Mouse (Mus musculus): Measurements from ENCODE around the gene Zfp955a. TPM values are rescaled to one million over a fixed set of nuclear protein-coding genes. Genes with fewer than 3 reads are reported as not detected.
A peak's percentile ranks its signal among the peaks of the same experiment; 100 is the strongest.
"Not testable (repeated sequence)": the region's sequence is repeated elsewhere in the genome, so short reads cannot be mapped to it uniquely, and the experiment has no call there.

Zfp955a gene
- 1 to 10 TPM; 7.7 to 9.0 TPM for total RNA-seq (2021)
- polyA plus RNA-seq (2012; rRNA removed): 1.9 and 4.7 TPM in 2 replicates
- long read RNA-seq, transcript Zfp955a-201 (4 exons, 3,544 nt): major isoform, 7 of 9 reads
- long read RNA-seq, partial matches to known transcripts: 1 of 9 reads
- long read RNA-seq, other reads (novel, unspliced or antisense): 1 of 9 reads

DNA sequence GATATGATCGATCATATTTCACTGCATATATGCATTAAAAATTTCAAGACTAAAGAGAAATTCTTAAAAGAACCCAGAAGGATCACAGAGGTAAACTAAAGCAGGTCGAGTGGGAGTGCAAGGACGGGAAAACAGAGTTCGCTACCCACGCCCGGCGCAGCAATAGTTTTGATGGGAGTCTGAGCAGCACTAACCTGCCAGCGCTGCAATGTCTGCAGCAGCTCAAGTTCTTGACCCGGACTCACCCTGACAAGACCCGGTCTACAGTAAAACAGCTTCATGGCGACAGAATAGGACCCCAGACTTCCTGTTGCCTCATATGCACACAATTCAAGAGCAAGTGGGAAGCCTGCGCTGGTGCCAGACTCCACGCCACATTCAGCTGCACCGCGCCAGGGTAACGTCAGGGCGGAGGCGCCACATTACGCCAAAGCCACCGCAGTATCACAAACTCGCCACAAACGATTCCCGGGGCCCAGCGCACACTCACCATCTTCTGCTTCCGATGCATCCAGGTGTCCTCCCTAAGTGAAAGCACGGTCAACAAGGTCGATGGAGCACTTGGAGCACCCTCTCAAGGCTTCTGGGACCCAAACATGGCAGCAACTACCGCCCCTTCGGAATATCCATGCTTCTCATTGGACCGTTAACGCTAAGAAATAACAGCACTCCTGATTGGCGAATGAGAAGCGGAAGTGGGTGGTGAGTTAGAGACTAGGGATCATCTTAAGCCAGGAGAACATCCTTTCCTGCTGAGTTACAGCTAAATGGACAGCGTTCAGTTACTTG is at the start of gene Zfp955a:
TSS of gene Zfp955a (minus strand) at position 616 of the 789 bp plus-strand sequence.
- H3K9ac ChIP-seq (ENCODE audit: low read depth, low read length); H3K27ac ChIP-seq; intact Hi-C loops (cut with DNase I); H3K27me3 ChIP-seq (ENCODE audit: control insufficient read depth, insufficient read depth, low read length); H3K4me1 ChIP-seq (ENCODE audit: control insufficient read depth, insufficient read depth, low read length); DNase-seq; H3K79me2 ChIP-seq (replicated peaks; ENCODE audit: control insufficient read depth, insufficient read depth, low read length); H3K36me3 ChIP-seq (ENCODE audit: control insufficient read depth, insufficient read depth, low read length): not testable (repeated sequence)
- peak within 1 kb of the TSS; percentile 31; the same call in 1 of the 2 replicates for H3K4me3 ChIP-seq
- 25% methylated on average over 1 of the region's 34 CpGs for WGBS

DNA sequence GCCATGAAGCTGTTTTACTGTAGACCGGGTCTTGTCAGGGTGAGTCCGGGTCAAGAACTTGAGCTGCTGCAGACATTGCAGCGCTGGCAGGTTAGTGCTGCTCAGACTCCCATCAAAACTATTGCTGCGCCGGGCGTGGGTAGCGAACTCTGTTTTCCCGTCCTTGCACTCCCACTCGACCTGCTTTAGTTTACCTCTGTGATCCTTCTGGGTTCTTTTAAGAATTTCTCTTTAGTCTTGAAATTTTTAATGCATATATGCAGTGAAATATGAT is 34.9 kb upstream of the Zfp955a start:
- H3K4me3 ChIP-seq; DNase-seq; H3K36me3 ChIP-seq (ENCODE audit: control insufficient read depth, insufficient read depth, low read length); H3K9ac ChIP-seq (ENCODE audit: low read depth, low read length); H3K4me1 ChIP-seq (ENCODE audit: control insufficient read depth, insufficient read depth, low read length); H3K79me2 ChIP-seq (replicated peaks; ENCODE audit: control insufficient read depth, insufficient read depth, low read length); H3K27me3 ChIP-seq (ENCODE audit: control insufficient read depth, insufficient read depth, low read length); intact Hi-C loops (cut with DNase I); H3K27ac ChIP-seq: not testable (repeated sequence)
- WGBS: no CpG with 5 or more reads among the region's 9 CpGs

DNA sequence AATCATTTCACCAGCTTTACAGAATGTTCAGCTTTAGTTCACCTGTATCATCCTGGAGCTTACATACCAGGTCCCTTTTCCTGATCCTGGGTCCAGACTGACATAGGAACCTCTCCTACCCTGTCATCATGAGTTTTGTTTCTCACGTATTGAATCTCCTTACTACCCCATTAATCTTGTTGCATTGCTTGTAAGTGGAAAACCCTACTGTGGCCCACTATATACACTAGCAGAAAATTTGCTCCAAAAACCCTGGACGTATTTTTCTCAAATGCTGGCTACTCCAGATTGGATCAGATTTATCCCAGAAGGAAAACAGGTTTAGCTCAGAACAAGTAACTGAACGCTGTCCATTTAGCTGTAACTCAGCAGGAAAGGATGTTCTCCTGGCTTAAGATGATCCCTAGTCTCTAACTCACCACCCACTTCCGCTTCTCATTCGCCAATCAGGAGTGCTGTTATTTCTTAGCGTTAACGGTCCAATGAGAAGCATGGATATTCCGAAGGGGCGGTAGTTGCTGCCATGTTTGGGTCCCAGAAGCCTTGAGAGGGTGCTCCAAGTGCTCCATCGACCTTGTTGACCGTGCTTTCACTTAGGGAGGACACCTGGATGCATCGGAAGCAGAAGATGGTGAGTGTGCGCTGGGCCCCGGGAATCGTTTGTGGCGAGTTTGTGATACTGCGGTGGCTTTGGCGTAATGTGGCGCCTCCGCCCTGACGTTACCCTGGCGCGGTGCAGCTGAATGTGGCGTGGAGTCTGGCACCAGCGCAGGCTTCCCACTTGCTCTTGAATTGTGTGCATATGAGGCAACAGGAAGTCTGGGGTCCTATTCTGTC is 34.3 kb upstream of the Zfp955a start, which contains the start of gene Zfp955b:
TSS of gene Zfp955b (plus strand) at position 506 of the 837 bp plus-strand sequence.
- H3K4me3 ChIP-seq; H3K4me1 ChIP-seq (ENCODE audit: control insufficient read depth, insufficient read depth, low read length); DNase-seq; H3K36me3 ChIP-seq (ENCODE audit: control insufficient read depth, insufficient read depth, low read length); H3K27me3 ChIP-seq (ENCODE audit: control insufficient read depth, insufficient read depth, low read length); H3K79me2 ChIP-seq (replicated peaks; ENCODE audit: control insufficient read depth, insufficient read depth, low read length); H3K9ac ChIP-seq (ENCODE audit: low read depth, low read length); H3K27ac ChIP-seq; intact Hi-C loops (cut with DNase I): not testable (repeated sequence)
- WGBS: no CpG with 5 or more reads among the region's 25 CpGs

DNA sequence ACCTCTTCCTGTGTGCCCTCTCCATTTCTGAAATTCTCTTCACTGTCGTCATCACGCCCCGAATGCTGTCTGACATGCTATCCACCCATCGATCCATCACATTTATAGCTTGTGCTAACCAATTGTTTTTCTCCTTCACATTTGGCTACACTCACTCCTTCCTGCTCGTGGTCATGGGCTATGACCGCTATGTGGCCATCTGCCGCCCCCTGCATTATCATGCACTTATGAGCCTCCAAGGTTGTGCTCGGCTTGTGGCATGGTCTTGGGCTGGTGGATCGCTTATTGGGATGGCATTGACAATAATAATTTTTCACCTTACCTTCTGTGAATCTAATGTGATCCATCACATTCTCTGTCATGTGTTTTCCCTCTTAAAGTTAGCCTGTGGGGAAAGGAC is 14.0 kb upstream of the Zfp955a start:
- DNase-seq: no peak
- H3K36me3 ChIP-seq (ENCODE audit: control insufficient read depth, insufficient read depth, low read length): no peaks in the 10 kb centered on the region
- no peak overlapping the region for H3K9ac ChIP-seq (ENCODE audit: low read depth, low read length)
- TF ChIP-seq CTCF (IDR thresholded peaks at IDR 0.05): no peak
- H3K27ac ChIP-seq: no peak overlapping the region
- no peaks in the 10 kb centered on the region for H3K4me1 ChIP-seq (ENCODE audit: control insufficient read depth, insufficient read depth, low read length)
- H3K27me3 ChIP-seq (ENCODE audit: control insufficient read depth, insufficient read depth, low read length): peaks cover 1% of the 10 kb centered on the region; the same call in 1 of the 2 replicates
- no peak overlapping the region for H3K4me3 ChIP-seq
- intact Hi-C loops (cut with DNase I): no loop called here
- no peaks in the 10 kb centered on the region for H3K79me2 ChIP-seq (replicated peaks; ENCODE audit: control insufficient read depth, insufficient read depth, low read length)
- 80% methylated on average over 9 of the region's 9 CpGs for WGBS

DNA sequence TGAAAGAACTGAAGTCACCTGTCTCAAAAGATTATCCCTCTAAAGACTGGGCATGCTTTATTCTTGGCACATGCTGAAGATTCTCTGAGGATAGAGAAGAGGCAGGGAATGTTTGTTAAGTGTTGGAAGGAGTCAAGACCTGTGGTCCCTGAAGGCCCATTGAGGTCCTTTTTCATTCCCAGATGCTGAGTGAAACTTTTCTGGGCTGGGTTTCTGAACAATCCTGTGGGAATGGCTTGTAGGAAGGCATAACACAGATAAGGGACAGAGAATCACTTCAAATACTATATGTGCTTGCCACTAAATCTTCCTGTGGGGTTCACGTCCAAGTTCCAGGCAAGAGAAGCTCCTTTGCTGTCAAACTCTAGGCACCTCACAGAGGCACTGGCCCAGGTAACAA is 9.4 kb upstream of the Zfp955a start, which contains the start of gene Olfr63:
TSS of gene Olfr63 (plus strand) at position 301 of the 400 bp plus-strand sequence.
- 44% methylated on average over 1 of the region's 1 CpGs for WGBS
- H3K79me2 ChIP-seq (replicated peaks; ENCODE audit: control insufficient read depth, insufficient read depth, low read length): no peaks in the 10 kb centered on the region
- DNase-seq: no peak
- H3K27me3 ChIP-seq (ENCODE audit: control insufficient read depth, insufficient read depth, low read length): peaks cover 1% of the 10 kb centered on the region; the same call in 1 of the 2 replicates
- no peaks in the 10 kb centered on the region for H3K36me3 ChIP-seq (ENCODE audit: control insufficient read depth, insufficient read depth, low read length)
- intact Hi-C loops (cut with DNase I): no loop called here
- no peak within 1 kb of the TSS for H3K4me3 ChIP-seq
- no peak within 1 kb of the TSS for H3K27ac ChIP-seq
- TF ChIP-seq CTCF (IDR thresholded peaks at IDR 0.05): no peak
- TF ChIP-seq POLR2A (IDR thresholded peaks at IDR 0.05; ENCODE audit: insufficient read depth, low read depth, low read length): no peak
- TF ChIP-seq EP300 (IDR thresholded peaks at IDR 0.05; ENCODE audit: insufficient read depth, low read depth, low read length): no peak
- no peak within 1 kb of the TSS for H3K9ac ChIP-seq (ENCODE audit: low read depth, low read length)
- no peaks in the 10 kb centered on the region for H3K4me1 ChIP-seq (ENCODE audit: control insufficient read depth, insufficient read depth, low read length)

DNA sequence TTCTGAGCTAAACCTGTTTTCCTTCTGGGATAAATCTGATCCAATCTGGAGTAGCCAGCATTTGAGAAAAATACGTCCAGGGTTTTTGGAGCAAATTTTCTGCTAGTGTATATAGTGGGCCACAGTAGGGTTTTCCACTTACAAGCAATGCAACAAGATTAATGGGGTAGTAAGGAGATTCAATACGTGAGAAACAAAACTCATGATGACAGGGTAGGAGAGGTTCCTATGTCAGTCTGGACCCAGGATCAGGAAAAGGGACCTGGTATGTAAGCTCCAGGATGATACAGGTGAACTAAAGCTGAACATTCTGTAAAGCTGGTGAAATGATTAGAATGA is 343 bp upstream of the Zfp955a start:
- WGBS: no CpG with 5 or more reads among the region's 2 CpGs
- DNase-seq; H3K27ac ChIP-seq; H3K27me3 ChIP-seq (ENCODE audit: control insufficient read depth, insufficient read depth, low read length); H3K36me3 ChIP-seq (ENCODE audit: control insufficient read depth, insufficient read depth, low read length); intact Hi-C loops (cut with DNase I); H3K9ac ChIP-seq (ENCODE audit: low read depth, low read length); H3K4me3 ChIP-seq; H3K79me2 ChIP-seq (replicated peaks; ENCODE audit: control insufficient read depth, insufficient read depth, low read length); H3K4me1 ChIP-seq (ENCODE audit: control insufficient read depth, insufficient read depth, low read length): not testable (repeated sequence)

DNA sequence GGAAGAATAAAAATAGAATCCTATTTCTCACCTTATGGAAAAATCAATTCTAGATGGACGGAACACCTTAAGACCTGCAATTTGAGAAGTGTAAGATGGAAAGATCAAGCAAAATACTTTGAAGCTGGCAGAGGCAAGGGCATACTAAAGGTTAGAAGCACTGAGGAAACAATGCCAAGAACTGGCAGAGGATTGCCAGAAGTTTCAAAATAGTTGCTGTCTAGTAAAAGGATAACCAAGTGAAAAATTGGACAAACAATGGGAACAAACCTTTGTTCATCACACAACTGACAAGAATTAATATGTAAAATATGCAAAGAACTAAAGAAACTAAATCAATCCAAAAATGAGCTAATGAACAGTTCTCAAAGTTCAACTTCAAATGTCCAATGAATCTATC is 18.3 kb downstream of the Zfp955a start:
- intact Hi-C loops (cut with DNase I): loop anchor here (10.0 kb wide), 1 partner anchor 68 kb away; no protein-coding TSS in a partner anchor
- H3K9ac ChIP-seq (ENCODE audit: low read depth, low read length); H3K27me3 ChIP-seq (ENCODE audit: control insufficient read depth, insufficient read depth, low read length); H3K27ac ChIP-seq; H3K4me3 ChIP-seq; H3K36me3 ChIP-seq (ENCODE audit: control insufficient read depth, insufficient read depth, low read length); H3K79me2 ChIP-seq (replicated peaks; ENCODE audit: control insufficient read depth, insufficient read depth, low read length); DNase-seq; H3K4me1 ChIP-seq (ENCODE audit: control insufficient read depth, insufficient read depth, low read length): not testable (repeated sequence)
- 83% methylated on average over 1 of the region's 1 CpGs for WGBS

Data from heart, adult 2 months (tissue).